Mouse (Mus musculus) megakaryocyte, embryonic 14.5 days (primary cell): ENCODE results near the gene Wdfy4.

Experiments
- FLI1 ChIP-seq: IDR thresholded peaks from 2 replicates; pipeline ENCODE4 v1.6.1; 2012; ENCODE audit warnings: low read length, inconsistent platforms, mixed read lengths
- GATA1 ChIP-seq: IDR thresholded peaks from 3 replicates; pipeline ENCODE4 v1.6.1; 2012; ENCODE audit warnings: mixed read lengths, low read length, inconsistent platforms, borderline replicate concordance

GRCm38 (mm10) chr14:33101609-33102008 lies 83.7 kb downstream of the Wdfy4 start:
- TF ChIP-seq GATA1, result no peak
- no peak for TF ChIP-seq FLI1
